Mouse (Mus musculus): Measurements from ENCODE around the gene Tet2.

GRCm38 (mm10) chr3:133574969-133575368 is 30.0 kb upstream of the Tet2 start:
- TF ChIP-seq CTCF (IDR thresholded peaks at IDR 0.05; ENCODE audit: insufficient read depth, low read depth, low read length) (no peak), POLR2A (IDR thresholded peaks at IDR 0.05; ENCODE audit: insufficient read depth, low read depth, low read length) (no peak)
